Mouse (Mus musculus): Measurements from ENCODE around the gene Smpd2. TPM values are rescaled to one million over a fixed set of nuclear protein-coding genes. Genes with fewer than 3 reads are reported as not detected.

Smpd2 gene
- total and polyA plus RNA-seq, 3 experiments, result 0.04 to 0.42 TPM; not detected in 1

- Histone ChIP-seq H3K79me2 (ENCODE audit: control insufficient read depth, insufficient read depth, low read length, poor library complexity) (no peaks in the 10 kb centered on the region), H3K27ac (ENCODE audit: control insufficient read depth, low read depth, low read length) (no peak overlapping the region), H3K4me3 (ENCODE audit: control insufficient read depth in 1 of 2, insufficient read depth in 1 of 2, low read depth in 2 of 2, low read length in 2 of 2) (no peak overlapping the region), H3K36me3 (ENCODE audit: control insufficient read depth in 1 of 2, insufficient read depth in 2 of 2, low read length in 2 of 2) (no peaks in the 10 kb centered on the region), H3K9me3 (replicated peaks; ENCODE audit: insufficient read depth, low read length) (no peaks in the 10 kb centered on the region), H3K9ac (ENCODE audit: control insufficient read depth, low read depth, low read length, poor library complexity, severe bottlenecking) (no peak overlapping the region), H3K27me3 (ENCODE audit: control insufficient read depth in 1 of 2, insufficient read depth in 2 of 2, low read length in 2 of 2) (peaks cover 0 to 6% of the 10 kb centered on the region in 2 experiments; a peak in 3 of 4 replicates), H3K4me1 (ENCODE audit: control insufficient read depth in 1 of 2, insufficient read depth in 2 of 2, low read length in 2 of 2) (no peaks in the 10 kb centered on the region)
- TF ChIP-seq POLR2AphosphoS2 (IDR thresholded peaks at IDR 0.05; ENCODE audit: low read length), result no peak
- no peak for DNase-seq (ENCODE audit: low read depth, low spot score)
These were observed 875 bp downstream of the Smpd2 start for GRCm38 (mm10) chr10:41489294-41489693.

GRCm38 (mm10) chr10:41488877-41489276 lies 1.3 kb downstream of the Smpd2 start:
- H3K27me3 ChIP-seq (ENCODE audit: control insufficient read depth in 1 of 2, insufficient read depth in 2 of 2, low read length in 2 of 2), result peaks cover 0 to 2% of the 10 kb centered on the region in 2 experiments; a peak in 3 of 4 replicates
- H3K79me2 ChIP-seq (ENCODE audit: control insufficient read depth, insufficient read depth, low read length, poor library complexity), result no peaks in the 10 kb centered on the region
- no peaks in the 10 kb centered on the region for H3K9me3 ChIP-seq (replicated peaks; ENCODE audit: insufficient read depth, low read length)
- TF ChIP-seq CHD2 (IDR thresholded peaks at IDR 0.05; ENCODE audit: low read length) (no peak), MAX (IDR thresholded peaks at IDR 0.05; ENCODE audit: low read length) (no peak), SIN3A (IDR thresholded peaks at IDR 0.05; ENCODE audit: low read length) (no peak), GABPA (IDR thresholded peaks at IDR 0.05; ENCODE audit: low read depth, low read length) (no peak), NELFE (IDR thresholded peaks at IDR 0.05; ENCODE audit: low read depth, low read length) (no peak), TCF12 (IDR thresholded peaks at IDR 0.05; ENCODE audit: low read depth, low read length) (no peak), HCFC1 (IDR thresholded peaks at IDR 0.05; ENCODE audit: low read depth, low read length) (no peak), USF1 (IDR thresholded peaks at IDR 0.05; ENCODE audit: low read depth, low read length) (no peak), SMC3 (IDR thresholded peaks at IDR 0.05; ENCODE audit: low read depth, low read length) (no peak), RAD21 (IDR thresholded peaks at IDR 0.05; ENCODE audit: low read depth, low read length) (no peak), MAFK (IDR thresholded peaks at IDR 0.05; ENCODE audit: borderline replicate concordance, low read depth, low read length) (no peak), NRF1 (IDR thresholded peaks at IDR 0.05; ENCODE audit: insufficient read depth, low read depth, low read length, poor library complexity, severe bottlenecking) (no peak), UBTF (IDR thresholded peaks at IDR 0.05; ENCODE audit: borderline replicate concordance, insufficient read depth, low read depth, low read length) (no peak), ELF1 (IDR thresholded peaks at IDR 0.05; ENCODE audit: low read depth, low read length) (no peak), BHLHE40 (IDR thresholded peaks at IDR 0.05; ENCODE audit: borderline replicate concordance, low read depth, low read length) (no peak)
- DNase-seq (ENCODE audit: low read depth, low spot score), result no peak
- no peak overlapping the region for H3K27ac ChIP-seq (ENCODE audit: control insufficient read depth, low read depth, low read length)
- no peaks in the 10 kb centered on the region for H3K36me3 ChIP-seq (ENCODE audit: control insufficient read depth in 1 of 2, insufficient read depth in 2 of 2, low read length in 2 of 2)
- no peak overlapping the region for H3K4me3 ChIP-seq (ENCODE audit: control insufficient read depth in 1 of 2, insufficient read depth in 1 of 2, low read depth in 2 of 2, low read length in 2 of 2)
- no peaks in the 10 kb centered on the region for H3K4me1 ChIP-seq (ENCODE audit: control insufficient read depth in 1 of 2, insufficient read depth in 2 of 2, low read length in 2 of 2)
- no peak overlapping the region for H3K9ac ChIP-seq (ENCODE audit: control insufficient read depth, low read depth, low read length, poor library complexity, severe bottlenecking)
